Mouse (Mus musculus) liver, embryonic 16.5 days (tissue): Measurements from ENCODE around the gene Kiss1r. TPM values are rescaled to one million over a fixed set of nuclear protein-coding genes. Genes with fewer than 3 reads are reported as not detected.

ENCODE experiments used
- ATAC-seq: fragments of 200-750 bp; cut with Nextera tagmentation; 2 replicates; pipeline ENCODE4 v1.8.0; 2017; ENCODE audit warnings: low read depth, mild to moderate bottlenecking, moderate number of reproducible peaks, moderate library complexity
- H3K27ac ChIP-seq: fragments of 300-500 bp; sonication (generic); 2 replicates; pipeline ENCODE4 v1.5.1; 2014; ENCODE audit warnings: mild to moderate bottlenecking, low read length
- H3K27me3 ChIP-seq: fragments of 300-500 bp; sonication (generic); 2 replicates; pipeline ENCODE4 v1.6.1; 2014; ENCODE audit warnings: low read depth, low read length, mixed read lengths; ENCODE audit not compliant: control insufficient read depth, insufficient read depth
- H3K36me3 ChIP-seq: fragments of 300-500 bp; sonication (generic); 2 replicates; pipeline ENCODE4 v1.6.1; 2014; ENCODE audit warnings: mild to moderate bottlenecking; ENCODE audit not compliant: control insufficient read depth, insufficient read depth
- H3K4me1 ChIP-seq: fragments of 300-500 bp; sonication (generic); 2 replicates; pipeline ENCODE4 v1.6.1; 2014; ENCODE audit warnings: low read depth, low read length, mixed read lengths; ENCODE audit not compliant: control insufficient read depth
- H3K4me2 ChIP-seq: fragments of 300-500 bp; sonication (generic); 2 replicates; pipeline ENCODE4 v1.6.1; 2014; ENCODE audit warnings: low read depth, low read length, mixed read lengths
- H3K4me3 ChIP-seq: fragments of 300-500 bp; sonication (generic); 2 replicates; pipeline ENCODE4 v1.5.1; 2014; ENCODE audit warnings: low read depth, mild to moderate bottlenecking, low read length
- H3K9ac ChIP-seq: fragments of 300-500 bp; sonication (generic); 2 replicates; pipeline ENCODE4 v1.6.1; 2014; ENCODE audit warnings: low read depth, low read length
- H3K9me3 ChIP-seq: fragments of 300-500 bp; sonication (generic); replicated peaks from 2 replicates; pipeline ENCODE4 v1.6.1; 2016; ENCODE audit warnings: low read length; ENCODE audit not compliant: control insufficient read depth
- WGBS: fragments of 180-500 bp; shearing (Covaris S2); extraction: QIAGEN DNeasy Blood & Tissue Kit; methylation state at CpG from one replicate; pipeline ENCODE4 v1.1.7; 2014; ENCODE audit not compliant: insufficient replicate concordance; 5-methylcytosine and 5-hydroxymethylcytosine counted together
- polyA plus RNA-seq: library from polyadenylated mRNA; unstranded; fragments of >200 nt; fragmentation: Nextera tagmentation; extraction: Ambion mirVana; gene quantifications from 2 replicates; pipeline ENCODE4 v1.2.1, GENCODE M21; 2015

Kiss1r gene
- polyA plus RNA-seq, 1 experiment from 2014 or later: 0.18 TPM

DNA sequence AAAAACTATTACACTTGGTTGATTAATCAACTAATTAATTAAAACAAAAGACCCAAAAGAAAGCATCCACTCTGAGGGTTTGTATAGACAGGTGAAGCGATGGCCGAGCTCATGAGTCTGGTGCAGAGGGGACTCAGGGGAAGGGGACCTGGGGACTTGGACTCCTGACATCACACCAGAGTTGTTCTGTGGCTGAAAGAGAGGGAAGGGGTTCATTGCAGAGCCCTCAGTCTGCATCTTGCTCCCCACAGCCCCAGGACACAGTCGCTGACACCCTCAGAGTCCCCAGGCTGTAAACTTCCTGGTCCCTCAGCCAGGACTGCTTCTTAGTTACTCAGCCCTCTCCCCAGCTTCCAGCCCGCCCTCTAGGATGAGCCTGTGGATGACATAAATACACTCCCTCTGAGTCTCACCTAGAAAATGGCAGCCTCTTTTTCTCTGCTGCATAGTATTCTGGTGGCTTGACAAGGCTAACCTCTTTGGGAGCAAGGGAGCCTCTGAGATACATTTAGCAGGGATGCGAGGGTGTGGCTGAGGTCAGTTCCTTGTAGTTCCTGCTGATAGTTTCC, 845 bp downstream of the Kiss1r start:
- Histone ChIP-seq H3K27ac (no peak overlapping the region), H3K4me3 (peak overlapping the region; percentile 79; the same call in 1 of the 2 replicates), H3K27me3 (peaks cover 54% of the 10 kb centered on the region), H3K36me3 (no peaks in the 10 kb centered on the region), H3K4me2 (peak overlapping the region; percentile 95), H3K9ac (peak overlapping the region; percentile 89), H3K9me3 (no peaks in the 10 kb centered on the region), H3K4me1 (peaks cover 68% of the 10 kb centered on the region)
- 64% methylated on average over 5 of the region's 5 CpGs for WGBS
- no peak for ATAC-seq

DNA sequence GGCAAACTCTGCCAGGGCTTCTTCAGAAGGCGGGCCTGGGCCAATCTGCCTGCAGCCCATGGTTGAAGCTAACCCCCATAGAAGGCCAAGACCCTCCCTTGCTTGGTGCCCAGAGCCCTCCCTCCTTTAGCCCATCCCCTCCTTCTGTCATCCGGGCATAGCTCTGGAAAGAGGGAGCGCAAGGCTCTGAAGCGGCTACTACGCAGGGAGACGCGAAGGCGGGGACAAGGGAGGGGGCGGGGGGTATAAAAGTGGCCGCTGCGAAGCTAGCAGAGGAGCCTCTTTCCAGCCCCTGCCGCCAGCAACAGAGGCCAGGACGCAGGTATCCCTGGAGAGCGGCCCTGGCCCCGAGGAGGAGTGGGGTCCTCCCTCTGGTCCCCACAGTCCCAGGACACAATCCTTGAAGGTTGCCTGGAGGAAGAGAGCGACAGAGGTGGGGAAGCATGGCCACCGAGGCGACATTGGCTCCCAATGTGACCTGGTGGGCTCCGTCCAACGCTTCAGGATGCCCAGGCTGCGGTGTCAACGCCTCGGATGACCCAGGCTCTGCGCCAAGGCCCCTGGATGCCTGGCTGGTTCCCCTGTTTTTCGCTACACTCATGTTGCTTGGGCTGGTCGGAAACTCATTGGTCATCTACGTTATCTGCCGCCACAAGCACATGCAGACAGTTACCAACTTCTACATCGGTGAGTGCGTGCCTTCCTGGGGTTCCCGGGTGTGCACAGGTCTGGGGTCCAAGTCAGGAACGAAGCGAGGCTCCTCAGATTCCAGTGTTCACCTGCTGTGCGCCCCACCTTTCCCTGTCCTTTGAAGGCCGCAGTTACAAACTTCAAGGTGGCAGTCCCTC, 1.7 kb downstream of the Kiss1r start:
- 13% methylated on average over 35 of the region's 35 CpGs for WGBS
- no peaks in the 10 kb centered on the region for H3K36me3 ChIP-seq
- H3K27me3 ChIP-seq: peaks cover 61% of the 10 kb centered on the region
- H3K9me3 ChIP-seq: no peaks in the 10 kb centered on the region
- peak overlapping the region; percentile 17; the same call in 1 of the 2 replicates for H3K4me2 ChIP-seq
- no peak overlapping the region for H3K4me3 ChIP-seq
- no peak overlapping the region for H3K27ac ChIP-seq
- peaks cover 65% of the 10 kb centered on the region for H3K4me1 ChIP-seq
- H3K9ac ChIP-seq: no peak overlapping the region; the same call in 1 of the 2 replicates
- ATAC-seq: no peak

DNA sequence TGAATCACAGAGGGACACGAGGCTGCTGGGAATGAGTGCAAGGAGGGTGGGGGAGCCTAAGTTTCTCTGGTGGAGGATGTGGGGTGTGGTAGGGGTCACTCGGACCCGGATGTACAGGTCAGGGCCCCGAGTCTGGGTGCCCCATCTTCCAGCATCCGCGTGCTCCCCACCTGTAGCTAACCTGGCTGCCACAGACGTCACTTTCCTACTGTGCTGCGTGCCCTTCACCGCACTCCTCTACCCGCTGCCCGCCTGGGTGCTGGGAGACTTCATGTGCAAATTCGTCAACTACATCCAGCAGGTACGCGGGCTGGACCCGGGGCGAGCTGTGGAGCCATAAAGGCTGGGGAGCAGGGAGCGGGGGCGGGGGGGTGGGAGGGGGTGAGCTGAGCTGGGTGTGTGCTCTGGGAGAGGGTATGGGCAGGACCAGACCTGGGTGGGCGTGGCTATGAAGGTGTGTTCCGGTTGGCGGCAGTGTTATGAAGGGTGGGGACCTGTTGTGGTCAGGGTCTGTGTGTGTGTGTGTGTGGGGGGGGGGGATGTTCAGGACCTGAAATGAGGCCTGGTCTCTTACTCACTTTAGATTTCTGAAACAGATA, 2.6 kb downstream of the Kiss1r start:
- H3K4me3 ChIP-seq: no peak overlapping the region
- no peak for ATAC-seq
- H3K36me3 ChIP-seq: no peaks in the 10 kb centered on the region
- peaks cover 57% of the 10 kb centered on the region for H3K4me1 ChIP-seq
- no peak overlapping the region for H3K9ac ChIP-seq
- H3K4me2 ChIP-seq: 0 out of 2 replicates have a peak overlapping the region, but pooled peaks have one; percentile 30
- H3K9me3 ChIP-seq: no peaks in the 10 kb centered on the region
- WGBS: 13% methylated on average over 21 of the region's 21 CpGs
- H3K27ac ChIP-seq: no peak overlapping the region
- peaks cover 62% of the 10 kb centered on the region for H3K27me3 ChIP-seq

GRCm38 (mm10) chr10:79920056-79920890, 3.5 kb downstream of the Kiss1r start:
- WGBS: 26% methylated on average over 26 of the region's 26 CpGs
- Histone ChIP-seq H3K36me3 (no peaks in the 10 kb centered on the region), H3K27ac (no peak overlapping the region), H3K4me1 (peaks cover 47% of the 10 kb centered on the region), H3K4me2 (no peak overlapping the region), H3K4me3 (no peak overlapping the region), H3K27me3 (peaks cover 62% of the 10 kb centered on the region), H3K9me3 (no peaks in the 10 kb centered on the region), H3K9ac (no peak overlapping the region)
- no peak for ATAC-seq

GRCm38 (mm10) chr10:79920958-79921535, 4.3 kb downstream of the Kiss1r start, which contains the start of gene R3hdm4:
Gene R3hdm4 (minus strand): TSS chr10:79921208.
- no peaks in the 10 kb centered on the region for H3K9me3 ChIP-seq
- WGBS: 9% methylated on average over 41 of the region's 41 CpGs
- H3K4me2 ChIP-seq: peak within 1 kb of the TSS; percentile 33
- peaks cover 47% of the 10 kb centered on the region for H3K4me1 ChIP-seq
- ATAC-seq: no peak
- H3K9ac ChIP-seq: no peak within 1 kb of the TSS
- H3K36me3 ChIP-seq: no peaks in the 10 kb centered on the region
- peaks cover 62% of the 10 kb centered on the region for H3K27me3 ChIP-seq
- H3K27ac ChIP-seq: no peak within 1 kb of the TSS
- peak within 1 kb of the TSS; percentile 21; the same call in 1 of the 2 replicates for H3K4me3 ChIP-seq

GRCm38 (mm10) chr10:79921572-79921971, 4.8 kb downstream of the Kiss1r start:
- Histone ChIP-seq H3K9me3 (no peaks in the 10 kb centered on the region), H3K4me1 (peaks cover 49% of the 10 kb centered on the region), H3K27me3 (peaks cover 62% of the 10 kb centered on the region), H3K9ac (no peak overlapping the region), H3K36me3 (no peaks in the 10 kb centered on the region), H3K4me3 (peak overlapping the region; percentile 21; the same call in 1 of the 2 replicates), H3K27ac (no peak overlapping the region), H3K4me2 (peak overlapping the region; percentile 33)
- no peak for ATAC-seq
- WGBS: 9% methylated on average over 34 of the region's 34 CpGs

- peaks cover 45% of the 10 kb centered on the region for H3K4me1 ChIP-seq
- H3K27ac ChIP-seq: peak overlapping the region; percentile 70; the same call in 1 of the 2 replicates
- no peaks in the 10 kb centered on the region for H3K36me3 ChIP-seq
- peaks cover 32% of the 10 kb centered on the region for H3K27me3 ChIP-seq
- no peaks in the 10 kb centered on the region for H3K9me3 ChIP-seq
- no peak overlapping the region; the same call in 1 of the 2 replicates for H3K4me3 ChIP-seq
- WGBS: 14% methylated on average over 29 of the region's 29 CpGs
- peak overlapping the region; percentile 91 for H3K4me2 ChIP-seq
- H3K9ac ChIP-seq: no peak overlapping the region
- peak; percentile 3; the same call in 1 of the 2 replicates for ATAC-seq
Measured at GRCm38 (mm10) chr10:79924998-79925784, 8.4 kb downstream of the Kiss1r start.
